Mouse (Mus musculus): ENCODE measurements around the gene Fbxl12.
"Not testable (repeated sequence)": the region's sequence is repeated elsewhere in the genome, so short reads cannot be mapped to it uniquely, and the experiment has no call there.

Gene Fbxl12

GRCm38 (mm10) chr9:20644360-20645081, at the start of gene Fbxl12:
TSS of gene Fbxl12 (minus strand) at chr9:20644767.
- Histone ChIP-seq H3K4me1 (replicated peaks; ENCODE audit: low read depth, low read length) (peaks cover 40% of the 10 kb centered on the region), H3K27me3 (ENCODE audit: insufficient read depth, low read length) (no peaks in the 10 kb centered on the region), H3K36me3 (ENCODE audit: insufficient read depth, low read length) (peaks cover 52% of the 10 kb centered on the region), H3K4me3 (replicated peaks; ENCODE audit: low read length) (peak within 1 kb of the TSS; percentile 92), H3K9me3 (ENCODE audit: low read length) (no peaks in the 10 kb centered on the region)
- TF ChIP-seq POU5F1 (IDR thresholded peaks at IDR 0.05; ENCODE audit: borderline replicate concordance, low read length) (no peak), CTCF (conservative IDR thresholded peaks at IDR 0.05; ENCODE audit: low read length) (no peak), NANOG (IDR thresholded peaks at IDR 0.05; ENCODE audit: borderline replicate concordance, low read length) (no peak)

GRCm38 (mm10) chr9:20692863-20693262, 48.3 kb upstream of the Fbxl12 start:
- Histone ChIP-seq H3K4me1 (replicated peaks; ENCODE audit: low read depth, low read length) (peaks cover 22% of the 10 kb centered on the region), H3K9me3 (ENCODE audit: low read length) (no peaks in the 10 kb centered on the region), H3K27me3 (ENCODE audit: insufficient read depth, low read length) (peaks cover 41% of the 10 kb centered on the region), H3K36me3 (ENCODE audit: insufficient read depth, low read length) (no peaks in the 10 kb centered on the region), H3K4me3 (replicated peaks; ENCODE audit: low read length) (no peak overlapping the region)
- TF ChIP-seq POU5F1 (IDR thresholded peaks at IDR 0.05; ENCODE audit: borderline replicate concordance, low read length) (no peak), NANOG (IDR thresholded peaks at IDR 0.05; ENCODE audit: borderline replicate concordance, low read length) (no peak), CTCF (conservative IDR thresholded peaks at IDR 0.05; ENCODE audit: low read length) (no peak)

- H3K9me3 ChIP-seq (ENCODE audit: low read length); H3K36me3 ChIP-seq (ENCODE audit: insufficient read depth, low read length); H3K4me3 ChIP-seq (replicated peaks; ENCODE audit: low read length): not testable (repeated sequence)
- H3K4me1 ChIP-seq (replicated peaks; ENCODE audit: low read depth, low read length), result peaks cover 23% of the 10 kb centered on the region
- peaks cover 22% of the 10 kb centered on the region for H3K27me3 ChIP-seq (ENCODE audit: insufficient read depth, low read length)
Observed at GRCm38 (mm10) chr9:20690449-20690848, 45.9 kb upstream of the Fbxl12 start.

GRCm38 (mm10) chr9:20689913-20690312, 45.3 kb upstream of the Fbxl12 start:
- Histone ChIP-seq H3K36me3 (ENCODE audit: insufficient read depth, low read length) (no peaks in the 10 kb centered on the region), H3K9me3 (ENCODE audit: low read length) (no peaks in the 10 kb centered on the region), H3K4me1 (replicated peaks; ENCODE audit: low read depth, low read length) (peaks cover 20% of the 10 kb centered on the region), H3K27me3 (ENCODE audit: insufficient read depth, low read length) (peaks cover 17% of the 10 kb centered on the region), H3K4me3 (replicated peaks; ENCODE audit: low read length) (no peak overlapping the region)
- TF ChIP-seq NANOG (IDR thresholded peaks at IDR 0.05; ENCODE audit: borderline replicate concordance, low read length) (no peak), CTCF (conservative IDR thresholded peaks at IDR 0.05; ENCODE audit: low read length) (no peak), POU5F1 (IDR thresholded peaks at IDR 0.05; ENCODE audit: borderline replicate concordance, low read length) (no peak)

GRCm38 (mm10) chr9:20689403-20689802, 44.8 kb upstream of the Fbxl12 start:
- H3K36me3 ChIP-seq (ENCODE audit: insufficient read depth, low read length), result no peaks in the 10 kb centered on the region
- H3K27me3 ChIP-seq (ENCODE audit: insufficient read depth, low read length), result peaks cover 11% of the 10 kb centered on the region
- H3K9me3 ChIP-seq (ENCODE audit: low read length), result no peaks in the 10 kb centered on the region
- H3K4me1 ChIP-seq (replicated peaks; ENCODE audit: low read depth, low read length), result peaks cover 15% of the 10 kb centered on the region
- TF ChIP-seq NANOG (IDR thresholded peaks at IDR 0.05; ENCODE audit: borderline replicate concordance, low read length), result no peak
- TF ChIP-seq CTCF (conservative IDR thresholded peaks at IDR 0.05; ENCODE audit: low read length), result no peak
- TF ChIP-seq POU5F1 (IDR thresholded peaks at IDR 0.05; ENCODE audit: borderline replicate concordance, low read length), result no peak
- H3K4me3 ChIP-seq (replicated peaks; ENCODE audit: low read length), result no peak overlapping the region

GRCm38 (mm10) chr9:20685081-20685861, 40.7 kb upstream of the Fbxl12 start:
- TF ChIP-seq NANOG (IDR thresholded peaks at IDR 0.05; ENCODE audit: borderline replicate concordance, low read length) (no peak), POU5F1 (IDR thresholded peaks at IDR 0.05; ENCODE audit: borderline replicate concordance, low read length) (no peak), CTCF (conservative IDR thresholded peaks at IDR 0.05; ENCODE audit: low read length) (no peak)
- H3K9me3 ChIP-seq (ENCODE audit: low read length), result no peaks in the 10 kb centered on the region
- 0 out of 2 replicates have a peak, but pooled peaks cover 3% of the 10 kb centered on the region for H3K27me3 ChIP-seq (ENCODE audit: insufficient read depth, low read length)

GRCm38 (mm10) chr9:20682389-20682722, 37.8 kb upstream of the Fbxl12 start:
- Histone ChIP-seq H3K4me1 (replicated peaks; ENCODE audit: low read depth, low read length) (peaks cover 5% of the 10 kb centered on the region), H3K36me3 (ENCODE audit: insufficient read depth, low read length) (no peaks in the 10 kb centered on the region), H3K4me3 (replicated peaks; ENCODE audit: low read length) (no peak overlapping the region), H3K9me3 (ENCODE audit: low read length) (0 out of 2 replicates have a peak, but pooled peaks cover 3% of the 10 kb centered on the region), H3K27me3 (ENCODE audit: insufficient read depth, low read length) (0 out of 2 replicates have a peak, but pooled peaks cover 3% of the 10 kb centered on the region)
- TF ChIP-seq CTCF (conservative IDR thresholded peaks at IDR 0.05; ENCODE audit: low read length) (no peak), NANOG (IDR thresholded peaks at IDR 0.05; ENCODE audit: borderline replicate concordance, low read length) (no peak), POU5F1 (IDR thresholded peaks at IDR 0.05; ENCODE audit: borderline replicate concordance, low read length) (no peak)

More at GRCm38 (mm10) chr9:20685081-20685861, 40.7 kb upstream of the Fbxl12 start:
- no peaks in the 10 kb centered on the region for H3K36me3 ChIP-seq (ENCODE audit: insufficient read depth, low read length)
- peaks cover 13% of the 10 kb centered on the region for H3K4me1 ChIP-seq (replicated peaks; ENCODE audit: low read depth, low read length)
- no peak overlapping the region for H3K4me3 ChIP-seq (replicated peaks; ENCODE audit: low read length)

GRCm38 (mm10) chr9:20681546-20682388, 37.2 kb upstream of the Fbxl12 start:
- Histone ChIP-seq H3K36me3 (ENCODE audit: insufficient read depth, low read length) (no peaks in the 10 kb centered on the region), H3K4me3 (replicated peaks; ENCODE audit: low read length) (no peak overlapping the region), H3K4me1 (replicated peaks; ENCODE audit: low read depth, low read length) (peaks cover 5% of the 10 kb centered on the region), H3K27me3 (ENCODE audit: insufficient read depth, low read length) (0 out of 2 replicates have a peak, but pooled peaks cover 3% of the 10 kb centered on the region), H3K9me3 (ENCODE audit: low read length) (0 out of 2 replicates have a peak, but pooled peaks cover 3% of the 10 kb centered on the region)
- TF ChIP-seq NANOG (IDR thresholded peaks at IDR 0.05; ENCODE audit: borderline replicate concordance, low read length), result no peak
- TF ChIP-seq CTCF (conservative IDR thresholded peaks at IDR 0.05; ENCODE audit: low read length), result peak; percentile 31

All from E14TG2a.4 (cell line).